Mouse (Mus musculus) forebrain, embryonic 15.5 days (tissue): ENCODE data around the gene Atoh1. TPM values are rescaled to one million over a fixed set of nuclear protein-coding genes. Genes with fewer than 3 reads are reported as not detected.
A peak's percentile ranks its signal among the peaks of the same experiment; 100 is the strongest.

Experiments
- ATAC-seq: fragments of 200-750 bp; cut with Nextera tagmentation; replicated peaks from 2 replicates; pipeline ENCODE4 v1.8.0; 2017; ENCODE audit warnings: mild to moderate bottlenecking, moderate TSS enrichment, moderate library complexity
- H3K27ac ChIP-seq: fragments of 300-500 bp; sonication (generic); replicated peaks from 2 replicates; pipeline ENCODE4 v1.5.1; 2015; ENCODE audit warnings: mild to moderate bottlenecking, inconsistent platforms
- H3K27me3 ChIP-seq: fragments of 300-500 bp; sonication (generic); 2 replicates; pipeline ENCODE4 v1.6.1; 2015; ENCODE audit warnings: inconsistent platforms
- H3K36me3 ChIP-seq: fragments of 300-500 bp; sonication (generic); 2 replicates; pipeline ENCODE4 v1.6.1; 2015; ENCODE audit warnings: mild to moderate bottlenecking, inconsistent platforms
- H3K4me1 ChIP-seq: fragments of 300-500 bp; sonication (generic); 2 replicates; pipeline ENCODE4 v1.6.1; 2015; ENCODE audit warnings: inconsistent platforms
- H3K4me2 ChIP-seq: fragments of 300-500 bp; sonication (generic); replicated peaks from 2 replicates; pipeline ENCODE4 v1.6.1; 2015; ENCODE audit warnings: mild to moderate bottlenecking, inconsistent platforms
- H3K4me3 ChIP-seq: fragments of 300-500 bp; sonication (generic); 2 replicates; pipeline ENCODE4 v1.5.1; 2015; ENCODE audit warnings: mild to moderate bottlenecking, inconsistent platforms
- H3K9ac ChIP-seq: fragments of 300-500 bp; sonication (generic); replicated peaks from 2 replicates; pipeline ENCODE4 v1.6.1; 2015; ENCODE audit warnings: mild to moderate bottlenecking, inconsistent platforms
- H3K9me3 ChIP-seq: fragments of 300-500 bp; sonication (generic); 2 replicates; pipeline ENCODE4 v1.6.1; 2016; ENCODE audit warnings: inconsistent platforms
- WGBS: fragments of 180-500 bp; shearing (Covaris S2); methylation state at CpG from one replicate; pipeline ENCODE4 v1.1.7; 2015; ENCODE audit warnings: mixed read lengths; 5-methylcytosine and 5-hydroxymethylcytosine counted together
- polyA plus RNA-seq: library from polyadenylated mRNA; unstranded; fragments of >200 nt; fragmentation: Nextera tagmentation; extraction: Ambion mirVana; gene quantifications from 2 replicates; pipeline ENCODE4 v1.2.1, GENCODE M21; 2015

Gene Atoh1
- polyA plus RNA-seq, 1 experiment from 2014 or later = not detected

DNA sequence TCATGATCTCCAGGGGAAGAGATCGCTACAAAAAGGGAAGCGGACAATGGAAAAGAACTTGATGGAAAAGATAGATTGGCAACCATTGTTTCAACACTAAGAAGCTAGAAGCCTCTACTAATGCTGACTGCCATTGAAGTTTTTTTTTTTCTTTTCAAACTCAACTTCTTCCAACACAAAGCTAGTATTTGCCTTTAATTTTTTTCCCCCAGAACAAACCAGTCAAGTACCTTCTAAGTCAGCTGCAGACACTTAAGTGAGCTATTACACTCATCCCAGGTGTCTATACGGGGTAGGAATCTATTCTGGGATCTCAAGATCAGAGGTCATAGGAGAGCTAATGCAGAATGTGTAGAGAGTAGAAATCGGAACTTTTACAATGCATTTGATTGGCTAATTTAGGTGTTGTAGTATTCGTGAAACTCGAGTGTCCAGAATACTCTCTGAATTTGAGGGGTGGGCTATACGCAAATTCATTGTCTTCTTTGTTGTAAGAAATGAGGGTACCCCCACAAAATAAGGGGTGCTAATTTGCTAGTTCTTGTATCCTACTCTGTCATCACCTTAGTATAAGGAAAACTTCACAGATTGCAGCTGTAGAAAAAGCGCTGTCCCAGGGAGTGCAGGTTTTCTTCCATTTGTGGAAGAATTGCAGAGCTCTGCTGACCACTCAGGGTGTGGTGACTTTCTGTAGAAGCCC lies 2.8 kb downstream of the Atoh1 start:
- WGBS = under 1% methylated on average over 8 of the region's 8 CpGs
- Histone ChIP-seq H3K9me3 (no peaks in the 10 kb centered on the region), H3K27ac (no peak overlapping the region), H3K36me3 (no peaks in the 10 kb centered on the region), H3K4me2 (no peak overlapping the region), H3K4me1 (peaks cover 43% of the 10 kb centered on the region), H3K4me3 (no peak overlapping the region), H3K9ac (no peak overlapping the region), H3K27me3 (peaks cover 83% of the 10 kb centered on the region)
- no peak for ATAC-seq

DNA sequence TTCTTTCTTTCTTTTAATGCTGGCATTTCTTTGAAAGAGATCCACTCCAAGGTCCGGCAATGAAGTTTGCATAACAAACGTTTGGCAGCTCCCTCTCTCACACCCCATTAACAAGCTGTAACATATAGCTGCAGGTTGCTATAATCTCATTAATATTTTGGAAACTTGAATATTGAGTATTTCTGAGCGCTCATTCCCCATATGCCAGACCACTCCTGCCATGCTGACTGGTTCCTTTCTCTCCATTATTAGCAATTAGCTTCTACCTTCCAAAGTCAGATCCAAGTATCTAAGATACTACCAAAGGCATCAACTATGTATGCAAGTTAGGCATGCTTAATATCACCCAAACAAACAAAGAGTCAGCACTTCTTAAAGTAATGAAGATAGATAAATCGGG lies 4.4 kb downstream of the Atoh1 start:
- no peak for ATAC-seq
- peaks cover 35% of the 10 kb centered on the region for H3K4me1 ChIP-seq
- peaks cover 71% of the 10 kb centered on the region for H3K27me3 ChIP-seq
- no peak overlapping the region for H3K4me2 ChIP-seq
- no peak overlapping the region for H3K27ac ChIP-seq
- no peaks in the 10 kb centered on the region for H3K9me3 ChIP-seq
- 3% methylated on average over 4 of the region's 4 CpGs for WGBS
- no peak overlapping the region for H3K4me3 ChIP-seq
- no peak overlapping the region for H3K9ac ChIP-seq
- no peaks in the 10 kb centered on the region for H3K36me3 ChIP-seq

DNA sequence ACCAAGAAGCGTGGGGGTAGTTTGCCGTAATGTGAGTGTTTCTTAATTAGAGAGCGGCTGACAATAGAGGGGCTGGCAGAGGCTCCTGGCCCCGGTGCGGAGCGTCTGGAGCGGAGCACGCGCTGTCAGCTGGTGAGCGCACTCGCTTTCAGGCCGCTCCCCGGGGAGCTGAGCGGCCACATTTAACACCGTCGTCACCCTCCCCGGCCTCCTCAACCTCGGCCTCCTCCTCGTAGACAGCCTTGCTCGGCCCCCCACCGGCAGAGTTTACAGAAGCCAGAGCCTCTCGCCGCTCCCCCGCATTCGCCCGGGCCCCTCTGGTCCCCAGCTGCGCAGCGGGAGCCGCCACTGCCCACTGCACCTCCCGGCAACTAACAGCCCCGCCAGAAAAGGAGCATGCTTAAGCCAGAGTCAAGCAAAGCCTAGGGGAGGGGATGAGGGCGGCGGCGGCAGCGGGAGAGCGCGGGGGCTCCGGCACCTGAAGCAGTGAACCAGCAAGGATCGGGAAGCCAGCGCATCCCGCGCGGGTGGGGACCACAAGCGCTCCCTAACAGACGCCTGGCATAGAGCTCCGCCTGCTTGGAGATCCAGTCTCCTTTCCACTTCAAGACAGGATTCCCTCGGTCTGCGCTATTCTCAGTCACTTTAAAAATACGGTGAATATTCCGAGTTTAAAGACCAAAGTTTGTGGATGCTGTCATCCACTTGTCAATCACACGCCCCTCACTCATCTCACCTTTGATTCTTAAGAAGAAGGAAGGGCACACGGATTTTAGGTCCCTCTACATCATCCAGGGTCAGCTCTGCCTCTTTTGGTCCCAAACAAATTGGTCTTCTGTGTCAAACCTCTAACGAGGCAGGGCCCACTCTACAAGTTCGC lies 5.8 kb downstream of the Atoh1 start:
- Histone ChIP-seq H3K9me3 (no peaks in the 10 kb centered on the region), H3K27ac (no peak overlapping the region), H3K27me3 (peaks cover 57% of the 10 kb centered on the region), H3K4me1 (peaks cover 21% of the 10 kb centered on the region), H3K9ac (peak overlapping the region; percentile 23), H3K4me2 (peak overlapping the region; percentile 89), H3K4me3 (peak overlapping the region; percentile 48), H3K36me3 (no peaks in the 10 kb centered on the region)
- peak; percentile 81 for ATAC-seq
- 1% methylated on average over 53 of the region's 54 CpGs for WGBS

DNA sequence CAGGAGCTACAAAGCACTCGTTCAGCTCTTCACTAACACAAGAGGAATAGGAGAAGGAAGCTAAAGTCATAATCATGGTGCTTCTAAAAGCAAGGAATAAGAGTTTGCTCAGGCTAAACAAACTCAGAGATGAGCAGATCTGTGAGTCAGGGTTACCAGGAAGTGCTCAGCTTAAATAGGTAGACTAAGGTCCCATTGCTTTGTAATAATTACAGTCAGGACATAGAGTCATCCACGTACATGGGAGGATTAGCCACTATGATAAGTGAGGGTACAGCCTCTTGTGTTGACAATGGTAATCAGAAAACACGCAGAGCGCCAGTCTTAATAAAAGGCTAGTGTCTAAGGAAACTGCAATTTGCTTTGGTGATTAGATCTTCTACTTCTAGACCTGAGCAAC lies 7.4 kb downstream of the Atoh1 start:
- Histone ChIP-seq H3K9ac (no peak overlapping the region), H3K27me3 (peaks cover 44% of the 10 kb centered on the region), H3K27ac (no peak overlapping the region), H3K9me3 (no peaks in the 10 kb centered on the region), H3K4me3 (no peak overlapping the region), H3K36me3 (no peaks in the 10 kb centered on the region), H3K4me1 (peaks cover 13% of the 10 kb centered on the region), H3K4me2 (no peak overlapping the region)
- 72% methylated on average over 4 of the region's 4 CpGs for WGBS
- no peak for ATAC-seq

DNA sequence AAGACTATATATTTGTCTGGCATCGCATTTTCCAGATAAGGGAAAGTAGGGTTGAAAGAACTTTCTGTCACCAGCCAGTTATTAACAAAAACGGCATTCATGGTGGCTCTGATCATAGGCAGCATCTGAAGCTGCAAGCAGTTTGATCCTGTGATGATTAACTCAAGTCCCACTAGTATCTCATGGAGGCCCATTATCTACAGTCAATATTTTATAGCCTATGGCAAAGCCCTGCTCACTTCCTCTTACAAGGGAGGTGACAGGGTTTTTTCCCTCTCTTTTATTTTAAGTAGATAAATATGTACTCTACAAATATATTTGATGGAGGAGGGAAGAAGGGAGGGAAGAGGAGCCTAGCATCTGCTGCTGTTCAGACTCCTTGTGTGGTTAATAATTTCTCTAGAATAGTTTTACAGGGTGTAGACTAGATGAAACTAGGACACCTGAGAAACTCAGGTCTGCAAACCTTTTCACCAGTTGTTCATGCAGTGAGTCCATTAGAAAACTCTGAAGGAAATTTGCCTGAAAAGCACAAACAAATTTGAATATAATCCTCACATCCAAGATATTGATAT lies 14.1 kb downstream of the Atoh1 start:
- Histone ChIP-seq H3K4me3 (no peak overlapping the region), H3K9ac (no peak overlapping the region), H3K27ac (no peak overlapping the region), H3K27me3 (no peaks in the 10 kb centered on the region), H3K9me3 (no peaks in the 10 kb centered on the region), H3K4me1 (no peaks in the 10 kb centered on the region), H3K4me2 (no peak overlapping the region), H3K36me3 (no peaks in the 10 kb centered on the region)
- no peak for ATAC-seq
- WGBS = 89% methylated on average over 2 of the region's 2 CpGs

DNA sequence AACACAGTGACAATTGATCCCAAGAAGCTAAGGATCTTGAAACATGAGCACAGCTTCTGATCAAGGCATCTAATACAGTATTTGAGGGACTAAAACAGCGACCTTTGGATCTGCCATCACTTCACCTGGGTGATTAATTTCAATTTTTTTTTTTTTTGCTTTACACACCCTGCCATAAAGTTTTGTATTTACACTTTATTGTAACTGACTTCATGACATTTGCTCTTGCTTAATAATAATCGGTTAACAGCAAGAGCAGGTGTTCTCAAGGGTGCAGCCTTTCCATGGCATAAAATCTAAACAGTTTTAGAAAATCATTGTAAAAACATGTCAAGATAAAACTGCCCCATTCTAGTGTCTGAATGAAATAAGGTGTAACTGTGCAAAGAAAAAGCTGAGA lies 25.6 kb downstream of the Atoh1 start:
- ATAC-seq = no peak

DNA sequence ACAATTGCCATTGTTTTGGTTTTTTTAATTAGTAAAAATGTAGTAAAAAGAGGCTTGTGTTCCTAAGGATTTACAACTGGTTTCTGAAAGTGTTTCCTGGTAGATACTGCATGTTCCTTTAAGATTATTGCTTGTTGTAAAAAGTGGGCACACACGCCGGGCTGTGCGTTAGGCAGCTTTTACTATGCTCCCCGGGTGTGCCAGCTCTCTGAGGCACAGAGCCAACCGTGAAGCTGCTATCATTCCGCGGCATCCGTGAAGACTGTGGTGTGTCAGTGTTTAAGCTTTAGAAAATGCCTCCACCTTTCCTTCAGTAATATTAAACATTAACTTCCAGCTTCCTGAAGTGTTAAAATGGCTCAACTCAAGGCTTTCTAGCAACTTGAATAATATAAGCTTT lies 35.0 kb downstream of the Atoh1 start:
- Histone ChIP-seq H3K27ac (no peak overlapping the region), H3K4me1 (no peaks in the 10 kb centered on the region; the same call in 1 of the 2 replicates), H3K9me3 (no peaks in the 10 kb centered on the region), H3K4me2 (no peak overlapping the region), H3K9ac (no peak overlapping the region), H3K4me3 (no peak overlapping the region), H3K27me3 (no peaks in the 10 kb centered on the region), H3K36me3 (no peaks in the 10 kb centered on the region)
- WGBS = 22% methylated on average over 8 of the region's 8 CpGs
- ATAC-seq = no peak

More for the DNA sequence above, 25.6 kb downstream of the Atoh1 start:
- no peak overlapping the region for H3K4me2 ChIP-seq
- H3K36me3 ChIP-seq = no peaks in the 10 kb centered on the region
- no peaks in the 10 kb centered on the region for H3K9me3 ChIP-seq
- 86% methylated on average over 2 of the region's 2 CpGs for WGBS
- H3K27me3 ChIP-seq = no peaks in the 10 kb centered on the region
- no peak overlapping the region for H3K27ac ChIP-seq
- H3K4me3 ChIP-seq = no peak overlapping the region
- H3K9ac ChIP-seq = no peak overlapping the region
- no peaks in the 10 kb centered on the region for H3K4me1 ChIP-seq

DNA sequence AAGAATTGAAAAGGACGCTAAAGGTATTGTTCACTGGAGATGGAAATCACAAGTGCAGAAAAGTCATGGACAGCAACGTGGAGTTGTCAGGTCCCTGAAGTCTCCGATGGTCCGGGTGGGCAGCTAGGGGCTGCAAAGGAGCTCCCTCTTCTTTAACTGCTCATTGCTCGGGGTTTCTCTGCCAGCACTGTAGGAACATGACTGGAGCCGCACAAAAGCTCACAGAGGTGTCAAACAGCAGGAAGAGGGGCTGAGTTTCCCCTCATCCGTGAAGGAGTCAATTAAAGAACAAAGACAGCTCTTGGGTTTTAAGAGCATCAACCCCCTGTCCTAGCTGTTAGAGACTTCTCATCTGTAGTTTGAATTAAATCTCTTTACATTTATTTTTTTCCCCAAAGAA lies 44.5 kb downstream of the Atoh1 start:
- Histone ChIP-seq H3K9ac (no peak overlapping the region), H3K27me3 (no peaks in the 10 kb centered on the region), H3K4me1 (no peaks in the 10 kb centered on the region), H3K4me3 (no peak overlapping the region), H3K36me3 (no peaks in the 10 kb centered on the region), H3K9me3 (no peaks in the 10 kb centered on the region), H3K4me2 (no peak overlapping the region), H3K27ac (no peak overlapping the region)
- ATAC-seq = no peak
- 1% methylated on average over 7 of the region's 7 CpGs for WGBS
